Mouse (Mus musculus) C2C12 (cell line): ENCODE measurements at regions not wholly inside any gene's neighbourhood (a gene's known extent, or its start where the extent isn't known, plus 50 kb on each side); places are given as distances from the start of the nearest gene placed in this dataset.

Experiments
- CEBPB ChIP-seq: IDR thresholded peaks from one replicate; pipeline ENCODE4 v1.6.1; 2011; ENCODE audit warnings: low read depth, mild to moderate bottlenecking, control low read depth, moderate library complexity
- CTCF ChIP-seq: IDR thresholded peaks from one replicate; pipeline ENCODE4 v1.5.1; 2011; ENCODE audit not compliant: control insufficient read depth, insufficient read depth, insufficient read length
- FOSL1 ChIP-seq: IDR thresholded peaks from one replicate; pipeline ENCODE4 v1.8.0; 2011; ENCODE audit warnings: mild to moderate bottlenecking, low read length; ENCODE audit not compliant: poor library complexity, insufficient read depth, severe bottlenecking
- MAX ChIP-seq: IDR thresholded peaks from one replicate; pipeline ENCODE4 v1.6.1; 2011; ENCODE audit warnings: mild to moderate bottlenecking, control low read depth
- MYOD1 ChIP-seq: IDR thresholded peaks from one replicate; pipeline ENCODE4 v1.6.1; 2011; ENCODE audit warnings: low read depth; ENCODE audit not compliant: control insufficient read depth, insufficient read length
- MYOG ChIP-seq: IDR thresholded peaks from one replicate; pipeline ENCODE4 v1.6.1; 2011; ENCODE audit not compliant: control insufficient read depth, insufficient read length; ENCODE audit errors: extremely low read depth
- USF1 ChIP-seq: IDR thresholded peaks from one replicate; pipeline ENCODE4 v1.6.1; 2011; ENCODE audit warnings: low read depth, mild to moderate bottlenecking, control low read depth, moderate library complexity

DNA sequence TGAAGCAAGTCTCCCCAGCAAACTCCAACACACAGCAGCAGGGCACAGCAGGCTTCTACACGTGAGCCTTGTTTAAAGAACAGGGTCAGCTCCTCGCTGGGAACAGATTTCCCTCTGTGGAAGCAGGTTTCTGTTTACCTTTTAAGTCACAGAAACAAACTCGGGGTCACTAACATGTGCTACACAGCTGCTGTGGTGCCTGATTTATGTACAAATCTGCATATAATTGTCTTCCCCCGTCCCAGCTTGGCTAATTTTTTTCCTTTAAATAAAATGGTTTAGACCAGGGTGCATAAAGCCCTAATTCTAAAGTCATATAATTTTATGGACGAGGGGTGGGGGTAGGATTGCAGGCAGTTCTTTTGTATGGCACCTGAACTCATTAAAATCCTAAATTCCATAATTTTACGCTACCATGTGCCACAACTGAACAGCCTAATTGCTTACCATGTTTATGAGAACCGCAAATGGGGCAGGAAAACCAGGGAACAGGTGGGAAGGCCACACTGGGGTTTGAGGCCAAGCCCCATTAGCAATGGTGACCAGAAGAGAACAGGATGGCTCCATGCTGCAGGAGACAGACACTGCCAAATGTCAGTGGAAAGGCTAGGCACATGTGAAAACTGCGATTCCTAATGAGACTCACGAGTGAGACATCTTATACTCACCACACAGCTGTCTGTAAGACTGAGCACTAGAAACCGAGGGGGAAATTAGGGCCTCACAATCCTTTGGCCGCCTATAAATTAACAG lies 258.8 kb upstream of the Clint1 start:
- no peak for TF ChIP-seq CTCF
- TF ChIP-seq MAX, result no peak
- no peak for TF ChIP-seq MYOG
- TF ChIP-seq CEBPB, result no peak
- TF ChIP-seq USF1, result no peak
- TF ChIP-seq MYOD1, result peak; percentile 95
- no peak for TF ChIP-seq FOSL1
